Mouse (Mus musculus) c-Kit-positive CD71-positive TER-119-positive erythroid progenitor cells, embryonic 14.5 days (primary cell): ENCODE measurements around the gene Cyp2b9.
"Not testable (repeated sequence)": the region's sequence is repeated elsewhere in the genome, so short reads cannot be mapped to it uniquely, and the experiment has no call there.

Experiments used
- DNase-seq: peaks from one replicate; pipeline ENCODE4 v3.0.0-alpha.2; 2013; ENCODE audit warnings: low spot score

Cyp2b9 gene

GRCm38 (mm10) chr7:26173111-26173510, at the start of gene Cyp2b9:
TSS of gene Cyp2b9 (plus strand) at chr7:26173411.
- not testable (repeated sequence) for DNase-seq

- DNase-seq: not testable (repeated sequence)
Observed at GRCm38 (mm10) chr7:26139623-26140022, 33.6 kb upstream of the Cyp2b9 start.

GRCm38 (mm10) chr7:26143657-26144056, 29.6 kb upstream of the Cyp2b9 start:
- not testable (repeated sequence) for DNase-seq

- DNase-seq: not testable (repeated sequence)
Observed at GRCm38 (mm10) chr7:26168765-26169536, 4.3 kb upstream of the Cyp2b9 start.

GRCm38 (mm10) chr7:26201083-26201482, 27.9 kb downstream of the Cyp2b9 start:
- no peak for DNase-seq

GRCm38 (mm10) chr7:26260034-26260433, 86.8 kb downstream of the Cyp2b9 start, which contains the start of gene Vmn1r184:
TSS of gene Vmn1r184 (plus strand) at chr7:26260334.
- DNase-seq: not testable (repeated sequence)
